Mouse (Mus musculus): ENCODE results near the gene Far2. TPM values are rescaled to one million over a fixed set of nuclear protein-coding genes. Genes with fewer than 3 reads are reported as not detected.

Far2 gene
- polyA plus RNA-seq (2014; fragmentation: Nextera tagmentation; extraction: Ambion mirVana) = 1.9 and 2.3 TPM in 2 replicates

GRCm38 (mm10) chr6:148046881-148047649 is at the start of gene Far2:
Gene Far2 (plus strand): TSS chr6:148047259.
- no peak for DNase-seq (ENCODE audit: low spot score)
- H3K4me3 ChIP-seq (ENCODE audit: low read depth, low read length) = peak within 1 kb of the TSS; percentile 33; the same call in 1 of the 2 replicates
- H3K27ac ChIP-seq (ENCODE audit: low read depth, low read length) = no peak within 1 kb of the TSS
- peak within 1 kb of the TSS; percentile 56 for H3K4me2 ChIP-seq
- WGBS = 6% methylated on average over 34 of the region's 34 CpGs
- ATAC-seq (replicated peaks; ENCODE audit: low FRiP score) = peak; percentile 18; the same call in 1 of the 2 replicates
- H3K36me3 ChIP-seq (ENCODE audit: control insufficient read depth, insufficient read depth, low read length) = no peaks in the 10 kb centered on the region
- no peaks in the 10 kb centered on the region for H3K9me3 ChIP-seq (ENCODE audit: control insufficient read depth, low read length)
- H3K4me1 ChIP-seq (replicated peaks; ENCODE audit: control insufficient read depth, insufficient read depth, low read length) = no peaks in the 10 kb centered on the region
- H3K9ac ChIP-seq (ENCODE audit: low read depth, low read length) = no peak within 1 kb of the TSS
- H3K27me3 ChIP-seq (replicated peaks; ENCODE audit: control insufficient read depth, insufficient read depth, low read length) = peaks cover 9% of the 10 kb centered on the region

GRCm38 (mm10) chr6:148000483-148000882 is 46.6 kb upstream of the Far2 start:
- Histone ChIP-seq H3K9me3 (ENCODE audit: control insufficient read depth, low read length) (no peaks in the 10 kb centered on the region), H3K4me1 (replicated peaks; ENCODE audit: control insufficient read depth, insufficient read depth, low read length) (no peaks in the 10 kb centered on the region), H3K9ac (ENCODE audit: low read depth, low read length) (no peak overlapping the region), H3K4me2 (no peak overlapping the region), H3K4me3 (ENCODE audit: low read depth, low read length) (no peak overlapping the region), H3K27me3 (replicated peaks; ENCODE audit: control insufficient read depth, insufficient read depth, low read length) (no peaks in the 10 kb centered on the region), H3K27ac (ENCODE audit: low read depth, low read length) (no peak overlapping the region), H3K36me3 (ENCODE audit: control insufficient read depth, insufficient read depth, low read length) (no peaks in the 10 kb centered on the region)
- no peak for DNase-seq (ENCODE audit: low spot score)
- ATAC-seq (replicated peaks; ENCODE audit: low FRiP score) = no peak
- WGBS = 85% methylated on average over 2 of the region's 2 CpGs

GRCm38 (mm10) chr6:148001071-148001470 is 46.0 kb upstream of the Far2 start:
- Histone ChIP-seq H3K4me2 (no peak overlapping the region), H3K27me3 (replicated peaks; ENCODE audit: control insufficient read depth, insufficient read depth, low read length) (no peaks in the 10 kb centered on the region), H3K36me3 (ENCODE audit: control insufficient read depth, insufficient read depth, low read length) (no peaks in the 10 kb centered on the region), H3K9me3 (ENCODE audit: control insufficient read depth, low read length) (no peaks in the 10 kb centered on the region), H3K4me1 (replicated peaks; ENCODE audit: control insufficient read depth, insufficient read depth, low read length) (no peaks in the 10 kb centered on the region), H3K9ac (ENCODE audit: low read depth, low read length) (no peak overlapping the region), H3K27ac (ENCODE audit: low read depth, low read length) (no peak overlapping the region), H3K4me3 (ENCODE audit: low read depth, low read length) (no peak overlapping the region)
- 33% methylated on average over 3 of the region's 3 CpGs for WGBS
- no peak for DNase-seq (ENCODE audit: low spot score)
- ATAC-seq (replicated peaks; ENCODE audit: low FRiP score) = 0 out of 2 replicates have a peak, but pooled peaks have one; percentile 20

GRCm38 (mm10) chr6:148006118-148006837 is 40.8 kb upstream of the Far2 start:
- WGBS = 70% methylated on average over 11 of the region's 11 CpGs
- Histone ChIP-seq H3K36me3 (ENCODE audit: control insufficient read depth, insufficient read depth, low read length) (no peaks in the 10 kb centered on the region), H3K4me3 (ENCODE audit: low read depth, low read length) (no peak overlapping the region), H3K9ac (ENCODE audit: low read depth, low read length) (no peak overlapping the region), H3K4me2 (no peak overlapping the region), H3K4me1 (replicated peaks; ENCODE audit: control insufficient read depth, insufficient read depth, low read length) (no peaks in the 10 kb centered on the region), H3K27me3 (replicated peaks; ENCODE audit: control insufficient read depth, insufficient read depth, low read length) (no peaks in the 10 kb centered on the region), H3K27ac (ENCODE audit: low read depth, low read length) (no peak overlapping the region), H3K9me3 (ENCODE audit: control insufficient read depth, low read length) (no peaks in the 10 kb centered on the region)
- DNase-seq (ENCODE audit: low spot score) = no peak
- no peak for ATAC-seq (replicated peaks; ENCODE audit: low FRiP score)

- no peaks in the 10 kb centered on the region for H3K9me3 ChIP-seq (ENCODE audit: control insufficient read depth, low read length)
- H3K36me3 ChIP-seq (ENCODE audit: control insufficient read depth, insufficient read depth, low read length) = no peaks in the 10 kb centered on the region
- DNase-seq (ENCODE audit: low spot score) = no peak
- no peak overlapping the region for H3K4me2 ChIP-seq
- no peaks in the 10 kb centered on the region for H3K27me3 ChIP-seq (replicated peaks; ENCODE audit: control insufficient read depth, insufficient read depth, low read length)
- no peak overlapping the region for H3K4me3 ChIP-seq (ENCODE audit: low read depth, low read length)
- no peak for ATAC-seq (replicated peaks; ENCODE audit: low FRiP score)
- WGBS = 91% methylated on average over 1 of the region's 1 CpGs
- H3K4me1 ChIP-seq (replicated peaks; ENCODE audit: control insufficient read depth, insufficient read depth, low read length) = no peaks in the 10 kb centered on the region
- no peak overlapping the region for H3K27ac ChIP-seq (ENCODE audit: low read depth, low read length)
- H3K9ac ChIP-seq (ENCODE audit: low read depth, low read length) = no peak overlapping the region
Observed at GRCm38 (mm10) chr6:148040759-148041158, 6.3 kb upstream of the Far2 start.

GRCm38 (mm10) chr6:148047650-148047988 is 560 bp downstream of the Far2 start:
- ATAC-seq (replicated peaks; ENCODE audit: low FRiP score) = 0 out of 2 replicates have a peak, but pooled peaks have one; percentile 18
- Histone ChIP-seq H3K9ac (ENCODE audit: low read depth, low read length) (no peak overlapping the region), H3K4me2 (peak overlapping the region; percentile 56)

GRCm38 (mm10) chr6:148063131-148063530 is 16.1 kb downstream of the Far2 start:
- no peak for DNase-seq (ENCODE audit: low spot score)
- H3K36me3 ChIP-seq (ENCODE audit: control insufficient read depth, insufficient read depth, low read length) = no peaks in the 10 kb centered on the region
- no peaks in the 10 kb centered on the region for H3K4me1 ChIP-seq (replicated peaks; ENCODE audit: control insufficient read depth, insufficient read depth, low read length)
- H3K9ac ChIP-seq (ENCODE audit: low read depth, low read length) = no peak overlapping the region
- no peak for ATAC-seq (replicated peaks; ENCODE audit: low FRiP score)
- H3K9me3 ChIP-seq (ENCODE audit: control insufficient read depth, low read length) = no peaks in the 10 kb centered on the region
- no peaks in the 10 kb centered on the region for H3K27me3 ChIP-seq (replicated peaks; ENCODE audit: control insufficient read depth, insufficient read depth, low read length)
- H3K27ac ChIP-seq (ENCODE audit: low read depth, low read length) = no peak overlapping the region
- WGBS = 80% methylated on average over 3 of the region's 3 CpGs
- no peak overlapping the region for H3K4me3 ChIP-seq (ENCODE audit: low read depth, low read length)
- H3K4me2 ChIP-seq = no peak overlapping the region

More at GRCm38 (mm10) chr6:148047650-148047988, 560 bp downstream of the Far2 start:
- H3K4me3 ChIP-seq (ENCODE audit: low read depth, low read length) = no peak overlapping the region
- H3K36me3 ChIP-seq (ENCODE audit: control insufficient read depth, insufficient read depth, low read length) = no peaks in the 10 kb centered on the region
- DNase-seq (ENCODE audit: low spot score) = no peak
- no peaks in the 10 kb centered on the region for H3K9me3 ChIP-seq (ENCODE audit: control insufficient read depth, low read length)
- no peaks in the 10 kb centered on the region for H3K4me1 ChIP-seq (replicated peaks; ENCODE audit: control insufficient read depth, insufficient read depth, low read length)
- no peak overlapping the region for H3K27ac ChIP-seq (ENCODE audit: low read depth, low read length)
- peaks cover 9% of the 10 kb centered on the region for H3K27me3 ChIP-seq (replicated peaks; ENCODE audit: control insufficient read depth, insufficient read depth, low read length)

GRCm38 (mm10) chr6:148066267-148066666 is 19.2 kb downstream of the Far2 start:
- WGBS = 76% methylated on average over 5 of the region's 5 CpGs
- no peaks in the 10 kb centered on the region for H3K9me3 ChIP-seq (ENCODE audit: control insufficient read depth, low read length)
- no peaks in the 10 kb centered on the region for H3K36me3 ChIP-seq (ENCODE audit: control insufficient read depth, insufficient read depth, low read length)
- no peaks in the 10 kb centered on the region for H3K27me3 ChIP-seq (replicated peaks; ENCODE audit: control insufficient read depth, insufficient read depth, low read length)
- H3K4me1 ChIP-seq (replicated peaks; ENCODE audit: control insufficient read depth, insufficient read depth, low read length) = no peaks in the 10 kb centered on the region
- no peak overlapping the region for H3K4me3 ChIP-seq (ENCODE audit: low read depth, low read length)
- H3K27ac ChIP-seq (ENCODE audit: low read depth, low read length) = no peak overlapping the region
- no peak overlapping the region for H3K9ac ChIP-seq (ENCODE audit: low read depth, low read length)
- DNase-seq (ENCODE audit: low spot score) = no peak
- ATAC-seq (replicated peaks; ENCODE audit: low FRiP score) = no peak
- no peak overlapping the region for H3K4me2 ChIP-seq

Measured in liver, embryonic 11.5 days (tissue).